Mouse (Mus musculus): ENCODE measurements around the gene Olfr1037.
"Not testable (repeated sequence)": the region's sequence is repeated elsewhere in the genome, so short reads cannot be mapped to it uniquely, and the experiment has no call there.

DNA sequence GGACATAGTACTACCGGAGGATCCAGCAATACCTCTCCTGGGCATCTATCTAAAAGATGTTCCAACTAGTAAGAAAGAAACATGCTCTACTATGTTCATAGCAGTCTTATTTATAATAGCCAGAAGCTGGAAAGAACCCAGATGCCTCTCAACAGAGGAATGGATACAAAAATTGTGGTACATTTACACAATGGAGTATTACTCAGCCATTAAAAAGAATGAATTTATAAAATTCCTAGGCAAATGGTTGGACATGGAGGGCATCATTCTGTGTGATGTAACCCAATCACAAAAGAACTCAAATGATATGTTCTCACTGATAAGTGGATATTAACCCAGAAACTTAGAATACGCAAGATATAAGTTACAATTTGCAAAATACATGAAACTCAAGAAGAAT is 23.4 kb downstream of the Olfr1037 start:
- TF ChIP-seq CTCF (IDR thresholded peaks at IDR 0.05; ENCODE audit: control insufficient read depth, insufficient read depth, insufficient read length); USF1 (IDR thresholded peaks at IDR 0.05; ENCODE audit: low read depth); CEBPB (IDR thresholded peaks at IDR 0.05; ENCODE audit: low read depth); MYOD1 (IDR thresholded peaks at IDR 0.05; ENCODE audit: control insufficient read depth, insufficient read length, low read depth); MYOG (IDR thresholded peaks at IDR 0.05; ENCODE audit: control insufficient read depth, extremely low read depth, insufficient read length); MAX (IDR thresholded peaks at IDR 0.05); FOSL1 (IDR thresholded peaks at IDR 0.05; ENCODE audit: insufficient read depth, low read length, poor library complexity, severe bottlenecking): not testable (repeated sequence)
